Mouse (Mus musculus) gastrocnemius, adult 2 months (tissue): ENCODE results near the gene Mars2. TPM values are rescaled to one million over a fixed set of nuclear protein-coding genes. Genes with fewer than 3 reads are reported as not detected.
A peak's percentile ranks its signal among the peaks of the same experiment; 100 is the strongest.

Experiments used
- DNase-seq: peaks from one replicate; pipeline ENCODE4 v3.0.0; 2022
- H3K27ac ChIP-seq: fragments of 200-600 bp; 2 replicates; pipeline ENCODE4 v1.8.1; 2022; ENCODE audit warnings: mild to moderate bottlenecking
- H3K4me3 ChIP-seq: fragments of 200-600 bp; 2 replicates; pipeline ENCODE4 v1.8.1; 2022; ENCODE audit warnings: mild to moderate bottlenecking, moderate library complexity
- CTCF ChIP-seq: fragments of 200-600 bp; IDR thresholded peaks from 2 replicates; pipeline ENCODE4 v1.8.1; 2022; ENCODE audit warnings: antibody characterized with exemption, mild to moderate bottlenecking, moderate library complexity
- intact Hi-C: fragments of 180-260 bp; cut with DNase I; formaldehyde crosslinking; loops from one replicate; pipeline ENCODE4 v1.15.1; 2025
- total RNA-seq, 2 experiments: library from RNA; stranded (reverse); gene quantifications; 2 replicates each; pipeline ENCODE4 v1.2.3; 2021

Gene Mars2
- total RNA-seq, 2 experiments from 2014 or later = 2.8 to 3.6 TPM

GRCm38 (mm10) chr1:55208500-55209140 lies 28.4 kb upstream of the Mars2 start:
- Histone ChIP-seq H3K27ac (no peak overlapping the region), H3K4me3 (no peak overlapping the region)
- DNase-seq = no peak
- TF ChIP-seq CTCF = no peak
- intact Hi-C loops = no loop called here

GRCm38 (mm10) chr1:55210202-55210965 lies 26.6 kb upstream of the Mars2 start:
- H3K4me3 ChIP-seq = peak overlapping the region; percentile 26
- DNase-seq = no peak
- intact Hi-C loops = no loop called here
- no peak for TF ChIP-seq CTCF
- H3K27ac ChIP-seq = no peak overlapping the region

GRCm38 (mm10) chr1:55211081-55211480 lies 25.9 kb upstream of the Mars2 start:
- TF ChIP-seq CTCF = no peak
- intact Hi-C loops = no loop called here
- no peak for DNase-seq
- Histone ChIP-seq H3K4me3 (no peak overlapping the region), H3K27ac (no peak overlapping the region)

- no peak for TF ChIP-seq CTCF
- H3K4me3 ChIP-seq = no peak overlapping the region
- no peak for DNase-seq
These were observed 24.2 kb upstream of the Mars2 start for GRCm38 (mm10) chr1:55212771-55213170.

GRCm38 (mm10) chr1:55213475-55213874 lies 23.5 kb upstream of the Mars2 start:
- TF ChIP-seq CTCF = no peak
- no peak for DNase-seq
- intact Hi-C loops = no loop called here
- no peak overlapping the region for H3K4me3 ChIP-seq
- no peak overlapping the region for H3K27ac ChIP-seq

More at GRCm38 (mm10) chr1:55212771-55213170, 24.2 kb upstream of the Mars2 start:
- no peak overlapping the region for H3K27ac ChIP-seq
- intact Hi-C loops = no loop called here

- intact Hi-C loops = no loop called here
- Histone ChIP-seq H3K27ac (no peak overlapping the region), H3K4me3 (no peak overlapping the region)
- TF ChIP-seq CTCF = no peak
- DNase-seq = no peak
These were observed 23.0 kb upstream of the Mars2 start for GRCm38 (mm10) chr1:55213936-55214335.

GRCm38 (mm10) chr1:55215185-55215813 lies 21.7 kb upstream of the Mars2 start:
- Histone ChIP-seq H3K27ac (peak overlapping the region; percentile 13), H3K4me3 (no peak overlapping the region)
- no peak for DNase-seq

GRCm38 (mm10) chr1:55217191-55217590 lies 19.8 kb upstream of the Mars2 start:
- intact Hi-C loops = no loop called here
- DNase-seq = peak; percentile 35
- Histone ChIP-seq H3K27ac (no peak overlapping the region), H3K4me3 (no peak overlapping the region)
- TF ChIP-seq CTCF = no peak

More at GRCm38 (mm10) chr1:55215185-55215813, 21.7 kb upstream of the Mars2 start:
- intact Hi-C loops = no loop called here
- TF ChIP-seq CTCF = no peak

- no peak for TF ChIP-seq CTCF
- no peak for DNase-seq
- peak overlapping the region; percentile 56 for H3K27ac ChIP-seq
- H3K4me3 ChIP-seq = no peak overlapping the region
- intact Hi-C loops = no loop called here
These were observed 15.6 kb upstream of the Mars2 start for GRCm38 (mm10) chr1:55221352-55221751.

GRCm38 (mm10) chr1:55223026-55223425 lies 14.0 kb upstream of the Mars2 start:
- TF ChIP-seq CTCF = no peak
- H3K27ac ChIP-seq = 0 out of 2 replicates have a peak overlapping the region, but pooled peaks have one; percentile 10
- intact Hi-C loops = no loop called here
- no peak overlapping the region for H3K4me3 ChIP-seq
- DNase-seq = no peak

GRCm38 (mm10) chr1:55224111-55224510 lies 12.9 kb upstream of the Mars2 start:
- peak overlapping the region; percentile 73 for H3K4me3 ChIP-seq
- peak overlapping the region; percentile 84; the same call in 1 of the 2 replicates for H3K27ac ChIP-seq
- no peak for DNase-seq
- TF ChIP-seq CTCF = no peak
- intact Hi-C loops = no loop called here

- no peak for TF ChIP-seq CTCF
- no peak for DNase-seq
- Histone ChIP-seq H3K27ac (peak overlapping the region; percentile 84), H3K4me3 (peak overlapping the region; percentile 73)
- intact Hi-C loops = no loop called here
These were observed 11.6 kb upstream of the Mars2 start for GRCm38 (mm10) chr1:55225398-55225797.
